Mouse (Mus musculus) limb, embryonic 12.5 days (tissue): ENCODE results near the gene Lce1j. TPM values are rescaled to one million over a fixed set of nuclear protein-coding genes. Genes with fewer than 3 reads are reported as not detected.
"Not testable (repeated sequence)": the region's sequence is repeated elsewhere in the genome, so short reads cannot be mapped to it uniquely, and the experiment has no call there.

Experiments
- ATAC-seq: fragments of 200-750 bp; cut with Nextera tagmentation; 2 replicates; pipeline ENCODE4 v1.8.0; 2017; ENCODE audit warnings: low read depth, moderate TSS enrichment; ENCODE audit not compliant: insufficient number of reproducible peaks, insufficient read depth, low FRiP score, low TSS enrichment
- H3K27ac ChIP-seq: fragments of 300-500 bp; sonication (generic); 2 replicates; pipeline ENCODE4 v1.5.1; 2016; ENCODE audit warnings: mild to moderate bottlenecking, moderate library complexity
- H3K27me3 ChIP-seq: fragments of 300-500 bp; sonication (generic); 2 replicates; pipeline ENCODE4 v1.6.1; 2016; ENCODE audit warnings: mild to moderate bottlenecking, moderate library complexity
- H3K36me3 ChIP-seq: fragments of 300-500 bp; sonication (generic); 2 replicates; pipeline ENCODE4 v1.6.1; 2016; ENCODE audit warnings: mild to moderate bottlenecking, moderate library complexity
- H3K4me1 ChIP-seq: fragments of 300-500 bp; sonication (generic); replicated peaks from 2 replicates; pipeline ENCODE4 v1.6.1; 2016
- H3K4me2 ChIP-seq: fragments of 300-500 bp; sonication (generic); 2 replicates; pipeline ENCODE4 v1.6.1; 2016; ENCODE audit warnings: mild to moderate bottlenecking, moderate library complexity
- H3K4me3 ChIP-seq: fragments of 300-500 bp; sonication (generic); replicated peaks from 2 replicates; pipeline ENCODE4 v1.5.1; 2016; ENCODE audit warnings: mild to moderate bottlenecking
- H3K9ac ChIP-seq: fragments of 300-500 bp; sonication (generic); replicated peaks from 2 replicates; pipeline ENCODE4 v1.6.1; 2016; ENCODE audit warnings: mild to moderate bottlenecking, moderate library complexity
- H3K9me3 ChIP-seq: fragments of 300-500 bp; sonication (generic); 2 replicates; pipeline ENCODE4 v1.6.1; 2016; ENCODE audit warnings: mild to moderate bottlenecking, moderate library complexity
- WGBS: fragments of 180-500 bp; shearing (Covaris S2); methylation state at CpG from one replicate; pipeline ENCODE4 v1.1.7; 2016; 5-methylcytosine and 5-hydroxymethylcytosine counted together
- polyA plus RNA-seq: library from polyadenylated mRNA; unstranded; fragments of >200 nt; fragmentation: Nextera tagmentation; extraction: Ambion mirVana; gene quantifications from 2 replicates; pipeline ENCODE4 v1.2.1, GENCODE M21; 2016

Lce1j gene
- not detected in 2 replicates for polyA plus RNA-seq

GRCm38 (mm10) chr3:92790414-92790813 lies at the start of gene Lce1j:
TSS of gene Lce1j (minus strand) at chr3:92790514.
- ATAC-seq = no peak
- Histone ChIP-seq H3K4me1 (no peaks in the 10 kb centered on the region), H3K4me3 (no peak within 1 kb of the TSS), H3K9me3 (no peaks in the 10 kb centered on the region), H3K4me2 (no peak within 1 kb of the TSS), H3K27ac (no peak within 1 kb of the TSS), H3K27me3 (no peaks in the 10 kb centered on the region), H3K9ac (no peak within 1 kb of the TSS), H3K36me3 (no peaks in the 10 kb centered on the region)
- 86% methylated on average over 1 of the region's 1 CpGs for WGBS

GRCm38 (mm10) chr3:92827108-92827507 lies 36.8 kb upstream of the Lce1j start, which contains the start of gene Kprp:
TSS of gene Kprp (minus strand) at chr3:92827247.
- Histone ChIP-seq H3K27ac (no peak within 1 kb of the TSS), H3K9ac (no peak within 1 kb of the TSS), H3K4me3 (no peak within 1 kb of the TSS), H3K4me1 (no peaks in the 10 kb centered on the region), H3K4me2 (no peak within 1 kb of the TSS), H3K9me3 (no peaks in the 10 kb centered on the region), H3K36me3 (no peaks in the 10 kb centered on the region), H3K27me3 (no peaks in the 10 kb centered on the region)
- WGBS = 50% methylated on average over 1 of the region's 1 CpGs
- ATAC-seq = no peak

- Histone ChIP-seq H3K4me1 (no peaks in the 10 kb centered on the region), H3K9ac (no peak overlapping the region), H3K27me3 (no peaks in the 10 kb centered on the region), H3K4me3 (no peak overlapping the region), H3K27ac (no peak overlapping the region), H3K4me2 (no peak overlapping the region), H3K9me3 (no peaks in the 10 kb centered on the region), H3K36me3 (no peaks in the 10 kb centered on the region)
- no peak for ATAC-seq
- WGBS = 30% methylated on average over 1 of the region's 1 CpGs
Observed at GRCm38 (mm10) chr3:92825808-92826207, 35.5 kb upstream of the Lce1j start.

DNA sequence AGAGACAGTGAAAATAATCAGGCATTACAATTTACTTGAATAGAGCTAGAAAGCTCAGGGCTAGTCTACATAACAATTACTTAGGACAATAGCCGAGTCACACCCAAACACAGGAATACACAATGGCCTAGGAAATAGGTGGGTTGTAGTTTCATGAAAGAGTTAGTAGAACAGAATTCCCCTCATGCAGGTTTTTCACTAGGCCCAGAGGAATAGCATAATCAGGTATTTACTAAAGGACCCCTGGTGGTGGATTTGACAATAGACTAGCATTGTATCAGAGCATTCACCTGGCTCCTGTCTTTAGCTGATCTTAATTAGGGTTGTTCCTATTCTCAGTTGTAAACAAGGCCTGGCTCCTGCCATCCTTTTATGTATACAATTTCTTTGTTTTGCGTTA lies 25.7 kb upstream of the Lce1j start:
- H3K9ac ChIP-seq = not testable (repeated sequence)
- WGBS = 87% methylated on average over 2 of the region's 2 CpGs

GRCm38 (mm10) chr3:92815581-92815980 lies 25.3 kb upstream of the Lce1j start:
- ATAC-seq = no peak
- Histone ChIP-seq H3K9ac (no peak overlapping the region), H3K27me3 (no peaks in the 10 kb centered on the region), H3K4me3 (no peak overlapping the region), H3K9me3 (no peaks in the 10 kb centered on the region), H3K36me3 (no peaks in the 10 kb centered on the region), H3K27ac (no peak overlapping the region), H3K4me2 (no peak overlapping the region), H3K4me1 (no peaks in the 10 kb centered on the region)
- WGBS = 90% methylated on average over 3 of the region's 3 CpGs

More for the DNA sequence above, 25.7 kb upstream of the Lce1j start:
- not testable (repeated sequence) for H3K4me1 ChIP-seq, H3K27me3 ChIP-seq, H3K27ac ChIP-seq, H3K36me3 ChIP-seq, H3K9me3 ChIP-seq, H3K4me2 ChIP-seq, H3K4me3 ChIP-seq, ATAC-seq

GRCm38 (mm10) chr3:92807791-92808190 lies 17.5 kb upstream of the Lce1j start, which contains the start of gene Lce1k:
TSS of gene Lce1k (minus strand) at chr3:92807891.
- Histone ChIP-seq H3K4me1 (no peaks in the 10 kb centered on the region), H3K9me3 (no peaks in the 10 kb centered on the region), H3K27ac (no peak within 1 kb of the TSS), H3K4me2 (no peak within 1 kb of the TSS), H3K27me3 (no peaks in the 10 kb centered on the region), H3K9ac (no peak within 1 kb of the TSS), H3K36me3 (no peaks in the 10 kb centered on the region), H3K4me3 (no peak within 1 kb of the TSS)
- ATAC-seq = no peak

DNA sequence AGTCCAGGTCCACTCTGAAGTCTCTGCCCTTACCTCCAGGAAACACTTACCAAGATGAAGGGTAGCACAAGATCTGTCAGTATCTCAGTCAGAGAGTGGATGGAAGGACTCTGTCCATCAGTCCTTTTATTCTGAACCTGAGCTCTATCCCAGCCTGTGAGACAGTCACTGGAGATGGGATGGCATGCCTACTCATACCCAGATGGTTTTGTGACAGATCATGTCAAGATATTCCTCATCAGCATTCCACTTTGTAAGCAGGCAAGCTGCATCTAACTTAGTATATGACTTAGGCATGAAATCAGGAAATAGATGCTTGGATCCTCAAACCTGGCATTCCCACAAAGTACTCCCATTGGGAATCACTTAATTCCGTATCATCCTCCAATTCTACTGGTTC lies 11.5 kb downstream of the Lce1j start, which contains the start of gene Lce1i:
Lce1i (minus strand) TSS at position 101 of the 400 bp plus-strand sequence.
- H3K27ac ChIP-seq = no peak within 1 kb of the TSS
- no peak within 1 kb of the TSS for H3K9ac ChIP-seq
- no peaks in the 10 kb centered on the region for H3K36me3 ChIP-seq
- H3K4me2 ChIP-seq = no peak within 1 kb of the TSS
- ATAC-seq = no peak
- WGBS = 76% methylated on average over 1 of the region's 1 CpGs
- no peaks in the 10 kb centered on the region for H3K9me3 ChIP-seq
- no peaks in the 10 kb centered on the region for H3K4me1 ChIP-seq
- H3K4me3 ChIP-seq = no peak within 1 kb of the TSS
- no peaks in the 10 kb centered on the region for H3K27me3 ChIP-seq

GRCm38 (mm10) chr3:92771573-92771972 lies 18.7 kb downstream of the Lce1j start:
- Histone ChIP-seq H3K36me3 (no peaks in the 10 kb centered on the region), H3K4me2 (no peak overlapping the region), H3K9me3 (no peaks in the 10 kb centered on the region), H3K9ac (no peak overlapping the region), H3K27ac (no peak overlapping the region), H3K27me3 (no peaks in the 10 kb centered on the region), H3K4me1 (no peaks in the 10 kb centered on the region), H3K4me3 (no peak overlapping the region)
- WGBS = 19% methylated on average over 3 of the region's 3 CpGs
- ATAC-seq = no peak

GRCm38 (mm10) chr3:92764965-92765364 lies 25.3 kb downstream of the Lce1j start, which contains the start of gene Lce1h:
TSS of gene Lce1h (minus strand) at chr3:92765065.
- no peak for ATAC-seq
- WGBS = 95% methylated on average over 1 of the region's 1 CpGs
- H3K27ac ChIP-seq = no peak within 1 kb of the TSS
- no peaks in the 10 kb centered on the region for H3K9me3 ChIP-seq
- H3K9ac ChIP-seq = no peak within 1 kb of the TSS
- H3K27me3 ChIP-seq = no peaks in the 10 kb centered on the region
- no peak within 1 kb of the TSS for H3K4me3 ChIP-seq
- no peak within 1 kb of the TSS for H3K4me2 ChIP-seq
- no peaks in the 10 kb centered on the region for H3K4me1 ChIP-seq
- no peaks in the 10 kb centered on the region for H3K36me3 ChIP-seq

DNA sequence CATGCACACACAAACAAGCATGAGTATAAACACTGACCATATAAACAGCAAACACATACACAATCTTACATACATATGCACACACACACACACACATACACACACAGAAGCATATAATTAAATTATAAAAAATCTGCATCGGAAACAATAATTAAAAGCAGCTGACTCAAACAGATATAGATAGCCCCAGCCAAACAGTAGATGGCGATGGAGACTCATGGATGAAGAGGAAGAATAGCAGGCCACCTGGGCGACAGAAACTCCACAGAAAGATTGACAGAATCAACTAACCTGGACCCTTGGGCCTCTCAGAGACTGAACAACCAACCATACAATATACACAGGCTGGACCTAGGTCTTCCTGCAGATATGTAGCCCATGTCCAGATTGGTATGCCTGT lies 37.1 kb downstream of the Lce1j start:
- ATAC-seq = no peak
- no peak overlapping the region for H3K9ac ChIP-seq
- WGBS = 39% methylated on average over 3 of the region's 3 CpGs
- H3K4me1 ChIP-seq = no peaks in the 10 kb centered on the region
- no peak overlapping the region for H3K4me3 ChIP-seq
- H3K9me3 ChIP-seq = no peaks in the 10 kb centered on the region
- H3K36me3 ChIP-seq = no peaks in the 10 kb centered on the region
- H3K4me2 ChIP-seq = no peak overlapping the region
- no peak overlapping the region for H3K27ac ChIP-seq
- H3K27me3 ChIP-seq = no peaks in the 10 kb centered on the region

- no peak within 1 kb of the TSS for H3K9ac ChIP-seq
- no peaks in the 10 kb centered on the region for H3K4me1 ChIP-seq
- no peak within 1 kb of the TSS for H3K27ac ChIP-seq
- H3K4me2 ChIP-seq = no peak within 1 kb of the TSS
- H3K27me3 ChIP-seq = no peaks in the 10 kb centered on the region
- no peak for ATAC-seq
- H3K36me3 ChIP-seq = no peaks in the 10 kb centered on the region
- no peaks in the 10 kb centered on the region for H3K9me3 ChIP-seq
- H3K4me3 ChIP-seq = no peak within 1 kb of the TSS
- WGBS = 83% methylated on average over 1 of the region's 1 CpGs
Observed at GRCm38 (mm10) chr3:92752238-92752637, 38.1 kb downstream of the Lce1j start, which contains the start of gene Lce1g. TSS of gene Lce1g (minus strand) at chr3:92752338.

GRCm38 (mm10) chr3:92738996-92739395 lies 51.3 kb downstream of the Lce1j start, which contains the start of gene Gm38119:
TSS of gene Gm38119 (minus strand) at chr3:92739096.
- Histone ChIP-seq H3K27me3 (no peaks in the 10 kb centered on the region), H3K4me3 (no peak within 1 kb of the TSS), H3K9me3 (no peaks in the 10 kb centered on the region), H3K27ac (no peak within 1 kb of the TSS), H3K9ac (no peak within 1 kb of the TSS), H3K4me2 (no peak within 1 kb of the TSS), H3K4me1 (no peaks in the 10 kb centered on the region), H3K36me3 (no peaks in the 10 kb centered on the region)
- whole genome bisulfite sequencing = 65% methylated on average over 1 of the region's 1 CpGs
- ATAC-seq = no peak
